Mouse (Mus musculus) frontal cortex, postnatal 36 days (tissue): ENCODE data around the gene Rad23a.
A peak's percentile ranks its signal among the peaks of the same experiment; 100 is the strongest.

Experiments used
- DNase-seq, 2 experiments: peaks; one replicate each; pipeline ENCODE4 v3.0.0; 2022; ENCODE audit warnings: low spot score in 2 of 2

Gene Rad23a

GRCm38 (mm10) chr8:84813830-84814229 lies 26.6 kb downstream of the Rad23a start:
- no peak for DNase-seq

GRCm38 (mm10) chr8:84813059-84813458 lies 27.4 kb downstream of the Rad23a start:
- peak; percentile 80 to 87 for DNase-seq

GRCm38 (mm10) chr8:84811303-84811702 lies 29.2 kb downstream of the Rad23a start:
- no peak for DNase-seq

GRCm38 (mm10) chr8:84810896-84811295 lies 29.6 kb downstream of the Rad23a start:
- DNase-seq, result peak; percentile 98

- no peak for DNase-seq
Measured at GRCm38 (mm10) chr8:84809941-84810280, 30.6 kb downstream of the Rad23a start.

GRCm38 (mm10) chr8:84809109-84809940 lies 31.1 kb downstream of the Rad23a start:
- no peak for DNase-seq

- DNase-seq, result no peak
Measured at GRCm38 (mm10) chr8:84806031-84806430, 34.4 kb downstream of the Rad23a start.

- peak in 1 of 2 experiments; percentile 63 for DNase-seq
Measured at GRCm38 (mm10) chr8:84799999-84800831, 40.2 kb downstream of the Rad23a start, which contains the start of gene Nfix. Gene Nfix (minus strand): TSS chr8:84800344.

GRCm38 (mm10) chr8:84799136-84799931 lies 41.1 kb downstream of the Rad23a start:
- DNase-seq, result peak in 1 of 2 experiments; percentile 56

- DNase-seq, result no peak
Measured at GRCm38 (mm10) chr8:84798446-84799135, 41.9 kb downstream of the Rad23a start.

GRCm38 (mm10) chr8:84797971-84798370 lies 42.5 kb downstream of the Rad23a start:
- DNase-seq, result no peak

GRCm38 (mm10) chr8:84797256-84797797 lies 43.1 kb downstream of the Rad23a start:
- no peak for DNase-seq

GRCm38 (mm10) chr8:84794486-84794885 lies 46.0 kb downstream of the Rad23a start:
- peak in 1 of 2 experiments; percentile 57 for DNase-seq

GRCm38 (mm10) chr8:84793791-84794485 lies 46.5 kb downstream of the Rad23a start:
- peak in 1 of 2 experiments; percentile 72 for DNase-seq

GRCm38 (mm10) chr8:84793134-84793533 lies 47.3 kb downstream of the Rad23a start:
- DNase-seq, result no peak

- no peak for DNase-seq
Measured at GRCm38 (mm10) chr8:84792429-84792947, 48.0 kb downstream of the Rad23a start.

GRCm38 (mm10) chr8:84790537-84790936 lies 49.9 kb downstream of the Rad23a start:
- no peak for DNase-seq

- no peak for DNase-seq
Measured at GRCm38 (mm10) chr8:84789855-84790486, 50.5 kb downstream of the Rad23a start.

- DNase-seq, result no peak
Measured at GRCm38 (mm10) chr8:84789345-84789744, 51.1 kb downstream of the Rad23a start.

GRCm38 (mm10) chr8:84788896-84789295 lies 51.6 kb downstream of the Rad23a start:
- no peak for DNase-seq
